Comparison of ENCODE assay signal across 18 mouse cellular contexts in the genomic region with DNA sequence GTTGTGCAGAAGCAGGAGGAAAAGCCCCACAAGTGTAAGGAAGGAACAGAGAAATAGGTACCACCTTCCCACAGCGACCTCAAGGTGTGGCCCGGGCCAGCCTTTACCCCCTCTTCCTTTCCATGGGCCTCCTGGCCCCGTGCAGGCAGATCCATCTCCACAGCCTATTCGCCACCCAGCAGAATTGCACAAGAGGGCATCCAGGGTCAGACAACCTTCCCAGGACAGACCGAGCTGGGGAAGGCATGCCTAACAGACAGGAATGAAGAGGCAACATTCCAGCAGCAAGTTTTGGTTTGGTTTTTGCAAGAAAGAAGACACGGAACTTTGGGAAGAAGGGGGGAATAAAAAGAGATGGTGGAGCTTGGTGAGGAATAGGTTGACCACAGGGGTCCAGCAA. TPM values are rescaled to one million over a fixed set of nuclear protein-coding genes. Genes with fewer than 3 reads are reported as not detected.
DNase-seq lines count a peak whose midpoint lies in the region; ATAC-seq lines count a peak whose summit lies in the region.
"Had no signal": no experiment of that assay in that cellular context is flagged by ENCODE, and none has a peak within 500 bp of the region (broad histone marks: within the 10 kb centered on the region; RNA-seq: fewer than 3 reads in every experiment).

No protein-coding gene starts in this region.

- no peaks in the 10 kb centered on the region for H3K4me1 ChIP-seq in liver, embryonic 13.5 days (replicated peaks)
- peaks cover 39% of the 10 kb centered on the region for H3K4me1 ChIP-seq in midbrain, embryonic 13.5 days (replicated peaks)

- no peak overlapping the region for H3K4me2 ChIP-seq in liver, embryonic 13.5 days
- no peak overlapping the region for H3K4me2 ChIP-seq in midbrain, embryonic 13.5 days (replicated peaks)
- H3K4me2 ChIP-seq: hindbrain, embryonic 15.5 days had no signal

- no peaks in the 10 kb centered on the region for H3K36me3 ChIP-seq in liver, embryonic 13.5 days
- H3K36me3 ChIP-seq in midbrain, embryonic 13.5 days = no peaks in the 10 kb centered on the region
- H3K36me3 ChIP-seq: hindbrain, embryonic 15.5 days had no signal

- peak; percentile 57 for DNase-seq in adrenal gland, postnatal 10 days
- DNase-seq in adrenal gland, adult 8-10 months = no peak
- DNase-seq in heart, postnatal 36 days = peak; percentile 37 to 42
- no peak for DNase-seq in heart, postnatal 4 days
- peak; percentile 40 for DNase-seq in 3T3-L1 (ENCODE audit: low read depth, low spot score)
- DNase-seq in liver, embryonic 13.5 days = no peak
- DNase-seq in ovary, postnatal 10 days (ENCODE audit: low spot score) = no peak
- DNase-seq: cerebellum, adult 11 months; cerebellum, postnatal 14 days; midbrain, embryonic 14.5 days; thymus, adult 18-20 months had no signal

- H3K27me3 ChIP-seq in liver, embryonic 13.5 days = no peaks in the 10 kb centered on the region
- no peaks in the 10 kb centered on the region for H3K27me3 ChIP-seq in midbrain, embryonic 13.5 days
- H3K27me3 ChIP-seq: hindbrain, embryonic 15.5 days had no signal

- intact Hi-C loops in heart, postnatal 36 days (cut with DNase I) = no loop called here

- H3K4me3 ChIP-seq in liver, embryonic 13.5 days (replicated peaks) = no peak overlapping the region
- no peak overlapping the region for H3K4me3 ChIP-seq in midbrain, embryonic 13.5 days (replicated peaks)
- H3K4me3 ChIP-seq: hindbrain, embryonic 15.5 days; myocyte had no signal

- no peak overlapping the region for H3K27ac ChIP-seq in liver, embryonic 13.5 days
- no peak overlapping the region for H3K27ac ChIP-seq in midbrain, embryonic 13.5 days
- H3K27ac ChIP-seq: hindbrain, embryonic 15.5 days had no signal

- peak; percentile 62 for ATAC-seq in liver, embryonic 13.5 days (ENCODE audit: low read depth)
- ATAC-seq in midbrain, embryonic 13.5 days = no peak
- ATAC-seq: intestine, embryonic 16.5 days had no signal

- 45% methylated on average over 6 of the region's 6 CpGs for WGBS in liver, embryonic 13.5 days (ENCODE audit: insufficient replicate concordance)
- WGBS in midbrain, embryonic 13.5 days = 88% methylated on average over 6 of the region's 6 CpGs

- H3K9me3 ChIP-seq in liver, embryonic 13.5 days (replicated peaks) = no peaks in the 10 kb centered on the region
- H3K9me3 ChIP-seq in midbrain, embryonic 13.5 days = no peaks in the 10 kb centered on the region
- H3K9me3 ChIP-seq: hindbrain, embryonic 15.5 days had no signal

- H3K9ac ChIP-seq in liver, embryonic 13.5 days = no peak overlapping the region
- H3K9ac ChIP-seq in midbrain, embryonic 13.5 days (replicated peaks) = no peak overlapping the region
- H3K9ac ChIP-seq: hindbrain, embryonic 15.5 days had no signal

RNA-seq across cellular contexts. Expression of a gene that starts 22.2 kb away (rescaled TPM):
- 1 to 10 TPM; 1.5 to 3.3 TPM for total RNA-seq in adrenal gland, postnatal 10 days (2021)
- total RNA-seq in adrenal gland, adult 8-10 months (2022) = 1 to 10 TPM in 3 of 4 experiments, under 1 TPM in 1; 0.91 to 1.9 (median 1.3) TPM
- 1 to 10 TPM; 1.0 to 2.0 TPM for total RNA-seq in heart, postnatal 36 days (2021)
- total RNA-seq in heart, postnatal 4 days (2021) = 1 to 10 TPM; 4.6 to 5.2 TPM
- polyA plus RNA-seq in liver, embryonic 13.5 days (2015; fragmentation: Nextera tagmentation; extraction: Ambion mirVana) = 0.22 and 0.75 TPM in 2 replicates
- polyA plus RNA-seq in midbrain, embryonic 13.5 days (2015; fragmentation: Nextera tagmentation; extraction: Ambion mirVana) = 2.9 and 3.9 TPM in 2 replicates
- total RNA-seq: granulocyte monocyte progenitor cell, adult 5-6 weeks; megakaryocyte progenitor cell, adult 5-6 weeks; neutrophil, adult 5-6 weeks had no signal

Comparison
In these comparisons a context has a peak if more than half of its experiments do, and no peak if none do; other contexts are left out.
1. DNase-seq: peak in adrenal gland, postnatal 10 days (single experiment), heart, postnatal 36 days (2 of 2) and 3T3-L1 (single experiment); none in adrenal gland, adult 8-10 months (single experiment), heart, postnatal 4 days (single experiment), liver, embryonic 13.5 days (single experiment) and ovary, postnatal 10 days (single experiment).